Mouse (Mus musculus) liver, adult 2 months (tissue): Measurements from ENCODE around the gene Cldn4. TPM values are rescaled to one million over a fixed set of nuclear protein-coding genes. Genes with fewer than 3 reads are reported as not detected.

ENCODE experiments used
- DNase-seq: peaks from one replicate; pipeline ENCODE4 v3.0.0-alpha.2; 2011; ENCODE audit warnings: low read depth, low spot score; ENCODE audit errors: extremely low read depth
- H3K27ac ChIP-seq: fragments of 200-500 bp; replicated peaks from 2 replicates; pipeline ENCODE4 v1.5.1; 2012; ENCODE audit warnings: low read depth, mild to moderate bottlenecking, control low read depth, inconsistent platforms, low read length; ENCODE audit not compliant: insufficient read depth
- H3K27me3 ChIP-seq: fragments of 200-500 bp; 2 replicates; pipeline ENCODE4 v1.6.1; 2012; ENCODE audit warnings: mild to moderate bottlenecking, moderate library complexity, low read length, inconsistent platforms; ENCODE audit not compliant: control insufficient read depth, insufficient read depth
- H3K36me3 ChIP-seq: fragments of 200-500 bp; 2 replicates; pipeline ENCODE4 v1.6.1; 2012; ENCODE audit warnings: low read length, inconsistent platforms; ENCODE audit not compliant: control insufficient read depth, insufficient read depth
- H3K4me1 ChIP-seq: fragments of 200-500 bp; 2 replicates; pipeline ENCODE4 v1.6.1; 2011; ENCODE audit warnings: low read length; ENCODE audit not compliant: control insufficient read depth, insufficient read depth
- H3K4me3 ChIP-seq: fragments of 200-500 bp; 2 replicates; pipeline ENCODE4 v1.5.1; 2011; ENCODE audit warnings: low read depth, mild to moderate bottlenecking, control low read depth, low read length, moderate library complexity; ENCODE audit not compliant: insufficient read depth
- H3K79me2 ChIP-seq: fragments of 200-500 bp; 2 replicates; pipeline ENCODE4 v1.6.1; 2012; ENCODE audit warnings: inconsistent platforms, mild to moderate bottlenecking, low read length, moderate library complexity; ENCODE audit not compliant: control insufficient read depth, insufficient read depth
- H3K9ac ChIP-seq: fragments of 200-500 bp; 2 replicates; pipeline ENCODE4 v1.6.1; 2012; ENCODE audit warnings: low read depth, mild to moderate bottlenecking, control low read depth, inconsistent platforms, low read length
- CTCF ChIP-seq: fragments of 200-500 bp; IDR thresholded peaks from 2 replicates; pipeline ENCODE4 v1.5.1; 2011; ENCODE audit warnings: low read depth, low read length, control low read depth
- POLR2A ChIP-seq: fragments of 200-500 bp; IDR thresholded peaks from 2 replicates; pipeline ENCODE4 v1.6.1; 2011; ENCODE audit warnings: low read length, control low read depth; ENCODE audit not compliant: insufficient read depth; ENCODE audit errors: extremely low read depth
- whole genome bisulfite sequencing: fragments of 180-500 bp; shearing (Covaris S2); methylation state at CpG from one replicate; pipeline ENCODE4 v1.1.7; 2018; 5-methylcytosine and 5-hydroxymethylcytosine counted together
- polyA plus RNA-seq: library from polyadenylated mRNA; depleted of rRNA; stranded (reverse); fragments of >200 nt; gene quantifications from 2 replicates; pipeline ENCODE4 v1.2.3, GENCODE M21; 2012; rRNA removed
- total RNA-seq: library from RNA; depleted of rRNA; stranded (reverse); fragments of >200 nt; gene quantifications from 2 replicates; pipeline ENCODE4 v1.2.3, GENCODE M21; 2014; rRNA removed

The Cldn4 gene
- total RNA-seq (0.09 and 0.13 TPM in 2 replicates), polyA plus RNA-seq (0.09 and 0.36 TPM in 2 replicates)

GRCm38 (mm10) chr5:134946857-134947255 is at the start of gene Cldn4:
Gene Cldn4, minus strand, starts transcription at chr5:134946934.
- no peak within 1 kb of the TSS for H3K27ac ChIP-seq
- no peak for DNase-seq
- TF ChIP-seq POLR2A: no peak
- no peak for TF ChIP-seq CTCF
- H3K4me3 ChIP-seq: no peak within 1 kb of the TSS
- no peaks in the 10 kb centered on the region for H3K36me3 ChIP-seq
- H3K27me3 ChIP-seq: 0 out of 2 replicates have a peak, but pooled peaks cover 3% of the 10 kb centered on the region
- no peaks in the 10 kb centered on the region for H3K79me2 ChIP-seq
- WGBS: 69% methylated on average over 11 of the region's 11 CpGs
- H3K4me1 ChIP-seq: peaks cover 6% of the 10 kb centered on the region; the same call in 1 of the 2 replicates
- H3K9ac ChIP-seq: no peak within 1 kb of the TSS

- no peak overlapping the region for H3K9ac ChIP-seq
- TF ChIP-seq POLR2A: no peak
- TF ChIP-seq CTCF: no peak
- H3K4me1 ChIP-seq: peaks cover 9% of the 10 kb centered on the region; the same call in 1 of the 2 replicates
- H3K27me3 ChIP-seq: no peaks in the 10 kb centered on the region
- H3K36me3 ChIP-seq: no peaks in the 10 kb centered on the region
- DNase-seq: peak; percentile 99
- WGBS: 21% methylated on average over 5 of the region's 5 CpGs
- peaks cover 5% of the 10 kb centered on the region; the same call in 1 of the 2 replicates for H3K79me2 ChIP-seq
- H3K27ac ChIP-seq: peak overlapping the region; percentile 56
- H3K4me3 ChIP-seq: no peak overlapping the region
Observed at GRCm38 (mm10) chr5:134992566-134992965, 45.8 kb upstream of the Cldn4 start.

DNA sequence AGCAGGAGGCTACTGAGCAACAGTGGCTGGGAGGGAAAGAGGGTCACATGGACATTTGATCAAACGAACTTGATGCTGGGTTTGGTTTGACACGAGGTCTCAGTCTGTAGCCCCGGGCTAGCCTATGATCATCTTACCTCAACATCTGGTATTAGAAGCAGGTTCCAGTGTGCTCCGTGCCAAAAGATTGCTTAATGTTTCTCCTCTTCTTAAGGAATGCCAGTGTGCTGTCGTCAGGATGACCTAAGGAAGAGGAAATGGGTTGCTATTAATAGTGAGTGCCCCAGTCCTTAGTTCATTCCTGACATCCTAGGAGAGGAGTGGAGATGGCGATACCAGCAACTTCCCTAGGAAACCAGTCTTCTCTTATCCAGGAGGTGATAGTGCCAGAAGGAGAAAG is 43.0 kb upstream of the Cldn4 start:
- no peak for TF ChIP-seq CTCF
- TF ChIP-seq POLR2A: no peak
- Histone ChIP-seq H3K27me3 (no peaks in the 10 kb centered on the region), H3K36me3 (no peaks in the 10 kb centered on the region), H3K9ac (no peak overlapping the region), H3K4me3 (no peak overlapping the region), H3K27ac (peak overlapping the region; percentile 81; the same call in 1 of the 2 replicates), H3K4me1 (peaks cover 16% of the 10 kb centered on the region), H3K79me2 (peaks cover 17% of the 10 kb centered on the region; the same call in 1 of the 2 replicates)
- peak; percentile 55 for DNase-seq
- 20% methylated on average over 6 of the region's 6 CpGs for WGBS

GRCm38 (mm10) chr5:134989166-134989565 is 42.4 kb upstream of the Cldn4 start:
- Histone ChIP-seq H3K36me3 (no peaks in the 10 kb centered on the region), H3K9ac (peak overlapping the region; percentile 44), H3K4me3 (no peak overlapping the region), H3K79me2 (peaks cover 17% of the 10 kb centered on the region; the same call in 1 of the 2 replicates), H3K27me3 (no peaks in the 10 kb centered on the region), H3K27ac (peak overlapping the region; percentile 81), H3K4me1 (peaks cover 19% of the 10 kb centered on the region)
- no peak for TF ChIP-seq POLR2A
- no peak for TF ChIP-seq CTCF
- 36% methylated on average over 11 of the region's 11 CpGs for WGBS
- peak; percentile 36 for DNase-seq

GRCm38 (mm10) chr5:134986298-134987268 is 39.8 kb upstream of the Cldn4 start:
- H3K4me1 ChIP-seq: peaks cover 23% of the 10 kb centered on the region
- DNase-seq: peak; percentile 40
- 3% methylated on average over 79 of the region's 79 CpGs for WGBS
- TF ChIP-seq CTCF (peak; percentile 21; the same call in 1 of the 2 replicates), POLR2A (no peak)
- peak overlapping the region; percentile 94 for H3K4me3 ChIP-seq
- no peaks in the 10 kb centered on the region for H3K36me3 ChIP-seq
- peak overlapping the region; percentile 84 for H3K27ac ChIP-seq
- no peaks in the 10 kb centered on the region for H3K27me3 ChIP-seq
- H3K9ac ChIP-seq: peak overlapping the region; percentile 85
- peaks cover 17% of the 10 kb centered on the region; the same call in 1 of the 2 replicates for H3K79me2 ChIP-seq
